Mouse (Mus musculus) ES-Bruce4 (cell line): ENCODE measurements at regions not wholly inside any gene's neighbourhood (a gene's known extent, or its start where the extent isn't known, plus 50 kb on each side); places are given as distances from the start of the nearest gene placed in this dataset.

ENCODE experiments used
- H3K27ac ChIP-seq: 2 replicates; pipeline ENCODE4 v1.5.1; 2012; ENCODE audit warnings: low read length, inconsistent platforms; ENCODE audit not compliant: insufficient read depth
- H3K27me3 ChIP-seq: 2 replicates; pipeline ENCODE4 v1.6.1; 2012; ENCODE audit warnings: mild to moderate bottlenecking, low read length, inconsistent platforms; ENCODE audit not compliant: control insufficient read depth, poor library complexity, insufficient read depth, severe bottlenecking
- H3K36me3 ChIP-seq: 2 replicates; pipeline ENCODE4 v1.6.1; 2012; ENCODE audit warnings: inconsistent platforms, mild to moderate bottlenecking, low read length, moderate library complexity; ENCODE audit not compliant: control insufficient read depth, poor library complexity, insufficient read depth, severe bottlenecking
- H3K4me1 ChIP-seq: one replicate; pipeline ENCODE4 v1.8.1; 2011; ENCODE audit warnings: low read length; ENCODE audit not compliant: control insufficient read depth, insufficient read depth
- H3K4me3 ChIP-seq: 2 replicates; pipeline ENCODE4 v1.5.1; 2011; ENCODE audit warnings: low read depth, mild to moderate bottlenecking, low read length
- H3K9ac ChIP-seq: 2 replicates; pipeline ENCODE4 v1.6.1; 2012; ENCODE audit warnings: low read depth, mild to moderate bottlenecking, inconsistent platforms; ENCODE audit not compliant: poor library complexity, severe bottlenecking
- H3K9me3 ChIP-seq: replicated peaks from 2 replicates; pipeline ENCODE4 v1.6.1; 2012; ENCODE audit warnings: mild to moderate bottlenecking, low read length, inconsistent platforms; ENCODE audit not compliant: control insufficient read depth, poor library complexity, insufficient read depth, severe bottlenecking
- CTCF ChIP-seq: IDR thresholded peaks from one replicate; pipeline ENCODE4 v1.8.1; 2011; ENCODE audit warnings: low read depth, low read length
- EP300 ChIP-seq: IDR thresholded peaks from 2 replicates; pipeline ENCODE4 v1.6.1; 2011; ENCODE audit warnings: low read depth, low read length; ENCODE audit not compliant: insufficient read depth
- POLR2A ChIP-seq: IDR thresholded peaks from one replicate; pipeline ENCODE4 v1.8.1; 2011; ENCODE audit warnings: low read length; ENCODE audit not compliant: insufficient read depth

DNA sequence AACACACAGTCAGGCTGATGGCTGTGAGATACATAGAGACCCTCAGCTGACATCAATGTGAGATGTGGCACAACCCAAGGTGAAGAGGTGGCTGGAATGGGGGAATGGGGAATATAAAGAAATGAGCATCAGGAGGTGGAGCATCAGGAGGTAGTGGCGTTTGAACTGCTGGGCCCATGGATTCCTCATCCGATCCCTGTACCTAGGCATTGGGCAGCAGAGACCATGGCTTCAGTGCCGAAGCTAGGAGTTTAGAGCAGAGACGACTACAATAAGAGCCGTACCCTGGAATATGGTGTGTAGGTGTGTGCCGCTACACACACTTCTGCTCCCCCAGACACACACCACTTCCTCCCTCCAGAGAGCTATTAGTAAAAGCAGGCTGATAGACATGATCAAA, 82.9 kb upstream of the Mrps22 start:
- peaks cover 4% of the 10 kb centered on the region; the same call in 1 of the 2 replicates for H3K9me3 ChIP-seq
- no peak overlapping the region for H3K9ac ChIP-seq
- no peak overlapping the region for H3K27ac ChIP-seq
- H3K36me3 ChIP-seq: no peaks in the 10 kb centered on the region
- no peak overlapping the region for H3K4me3 ChIP-seq
- TF ChIP-seq POLR2A: no peak
- TF ChIP-seq CTCF: no peak
- no peak for TF ChIP-seq EP300
- no peaks in the 10 kb centered on the region for H3K27me3 ChIP-seq
- H3K4me1 ChIP-seq: no peaks in the 10 kb centered on the region

DNA sequence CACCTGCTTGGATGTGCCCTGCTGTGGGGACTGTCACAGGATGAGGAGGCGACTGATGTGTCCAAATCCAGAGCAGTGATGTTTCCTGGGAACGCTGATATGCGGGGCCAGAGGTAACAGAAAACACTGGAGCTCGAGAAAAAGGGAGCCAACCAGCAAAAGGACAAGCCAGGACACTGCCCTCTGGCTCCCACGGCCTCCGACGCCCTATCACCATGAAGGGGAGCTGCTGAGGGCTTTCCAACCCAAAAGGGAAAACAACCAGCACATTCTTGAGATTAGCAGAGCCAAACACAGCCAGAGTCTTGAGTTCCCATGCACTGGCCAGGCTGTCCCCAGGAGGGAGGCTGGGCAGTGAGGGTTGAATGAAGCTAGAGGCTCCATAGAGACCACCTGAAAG, 74.2 kb upstream of the Mrps22 start:
- no peak for TF ChIP-seq POLR2A
- TF ChIP-seq CTCF: no peak
- no peak for TF ChIP-seq EP300
- no peak overlapping the region for H3K4me3 ChIP-seq
- 0 out of 2 replicates have a peak, but pooled peaks cover 4% of the 10 kb centered on the region for H3K9me3 ChIP-seq

DNA sequence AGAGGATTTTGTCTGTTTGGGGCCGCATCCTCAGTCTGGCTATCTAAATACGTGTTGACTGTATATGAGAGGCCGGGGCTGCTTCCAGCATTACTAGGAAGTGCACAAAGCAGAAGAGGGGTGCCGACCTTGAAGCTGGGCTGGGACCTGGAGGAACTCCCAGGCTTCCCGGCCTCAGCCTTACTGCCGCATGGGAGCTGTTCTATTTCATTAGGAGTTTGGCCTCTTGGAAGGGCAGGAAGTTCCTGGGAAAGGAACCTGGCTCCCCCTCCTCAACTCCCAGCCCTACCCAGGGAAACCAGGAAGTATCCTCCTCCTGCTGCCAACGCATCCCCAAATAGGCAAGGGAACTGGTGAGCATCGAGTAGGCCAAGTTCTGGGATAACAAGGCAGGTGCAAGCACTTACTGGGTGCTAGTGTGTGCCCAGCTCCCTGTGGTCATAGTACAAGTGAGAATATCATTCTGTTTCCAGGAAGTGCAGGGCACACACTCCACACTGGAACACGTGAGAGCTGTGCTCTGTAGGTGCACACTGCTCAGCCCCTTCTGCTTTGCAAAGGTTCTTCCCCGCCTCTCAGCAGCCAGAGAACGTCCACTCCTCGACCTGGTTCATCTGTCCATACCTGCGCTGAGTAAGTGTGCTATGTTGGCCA, 72.1 kb upstream of the Mrps22 start:
- H3K27me3 ChIP-seq: no peaks in the 10 kb centered on the region
- 0 out of 2 replicates have a peak, but pooled peaks cover 4% of the 10 kb centered on the region for H3K9me3 ChIP-seq
- H3K4me3 ChIP-seq: no peak overlapping the region
- H3K9ac ChIP-seq: no peak overlapping the region
- no peaks in the 10 kb centered on the region for H3K4me1 ChIP-seq
- H3K27ac ChIP-seq: no peak overlapping the region
- H3K36me3 ChIP-seq: no peaks in the 10 kb centered on the region
- TF ChIP-seq CTCF: no peak
- no peak for TF ChIP-seq POLR2A
- no peak for TF ChIP-seq EP300

More for the DNA sequence above, 74.2 kb upstream of the Mrps22 start:
- Histone ChIP-seq H3K27me3 (no peaks in the 10 kb centered on the region), H3K27ac (no peak overlapping the region), H3K36me3 (no peaks in the 10 kb centered on the region), H3K9ac (no peak overlapping the region), H3K4me1 (no peaks in the 10 kb centered on the region)

DNA sequence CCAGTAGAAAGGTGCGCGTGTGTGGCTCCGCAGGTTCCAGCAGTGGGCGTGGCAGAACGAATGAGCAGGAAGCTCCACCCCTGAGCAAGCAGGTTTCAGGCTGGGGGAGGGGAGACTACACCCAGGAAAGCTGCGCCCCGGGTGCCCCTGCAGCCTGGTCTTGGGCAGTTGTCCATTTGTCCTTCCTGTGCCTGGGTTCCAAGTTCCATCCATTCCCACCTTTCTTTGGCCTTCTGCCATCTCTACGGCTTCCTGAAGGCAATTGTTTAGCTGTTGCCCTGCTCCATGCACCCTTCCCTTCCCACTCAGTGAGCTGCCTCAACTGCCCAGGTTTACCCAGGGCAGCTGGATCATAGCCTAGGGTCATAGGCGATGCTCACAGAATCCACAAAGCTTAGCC, 70.9 kb upstream of the Mrps22 start:
- Histone ChIP-seq H3K9me3 (0 out of 2 replicates have a peak, but pooled peaks cover 4% of the 10 kb centered on the region), H3K27me3 (no peaks in the 10 kb centered on the region), H3K9ac (no peak overlapping the region), H3K4me1 (no peaks in the 10 kb centered on the region), H3K36me3 (no peaks in the 10 kb centered on the region), H3K27ac (no peak overlapping the region), H3K4me3 (no peak overlapping the region)
- TF ChIP-seq POLR2A (no peak), EP300 (no peak), CTCF (no peak)

DNA sequence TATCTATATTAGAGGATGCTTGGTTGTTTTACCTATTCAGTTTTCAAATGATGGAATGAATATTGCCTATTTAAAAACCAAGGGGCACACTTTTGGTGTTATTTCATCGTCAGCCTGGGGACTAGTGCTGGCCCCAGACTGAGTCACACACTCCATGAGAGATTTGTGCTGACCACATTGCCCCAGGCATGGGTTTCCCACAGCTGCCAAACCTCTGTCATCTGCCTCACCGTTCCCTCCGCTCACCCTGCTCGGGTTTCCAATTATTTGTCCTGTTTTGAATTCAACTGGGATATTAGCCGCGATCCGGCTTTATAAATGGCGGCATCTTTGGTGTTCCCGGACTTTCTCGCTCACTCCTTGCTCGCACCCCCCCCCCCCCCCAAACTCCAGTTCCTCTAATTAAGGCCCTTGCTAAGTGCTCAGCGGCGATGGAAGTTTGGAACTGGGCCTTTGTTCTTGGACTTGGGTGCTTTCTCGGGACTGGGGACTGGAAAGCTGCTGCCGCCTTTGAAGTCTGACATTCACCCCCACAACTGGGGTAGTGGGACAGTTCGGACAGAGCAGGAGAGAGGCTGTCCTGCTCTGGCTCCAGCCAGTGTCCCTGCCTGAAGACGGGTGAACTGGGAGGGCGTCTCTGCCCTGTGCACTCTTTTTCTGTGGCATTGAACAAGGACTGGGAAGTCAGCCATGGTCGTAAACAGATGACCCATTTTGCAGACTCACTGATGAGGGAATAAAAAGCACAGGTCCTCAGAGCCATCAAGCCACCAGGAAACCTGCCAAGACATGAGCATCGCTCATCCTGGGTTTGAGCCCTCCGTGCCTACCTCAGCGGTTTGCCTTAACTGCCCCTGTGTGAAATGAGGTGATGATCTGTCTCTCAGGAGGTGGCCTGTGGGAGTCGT, 67.2 kb upstream of the Mrps22 start:
- Histone ChIP-seq H3K36me3 (no peaks in the 10 kb centered on the region), H3K27ac (no peak overlapping the region), H3K9ac (no peak overlapping the region), H3K4me3 (no peak overlapping the region), H3K4me1 (no peaks in the 10 kb centered on the region), H3K27me3 (no peaks in the 10 kb centered on the region), H3K9me3 (no peaks in the 10 kb centered on the region)
- TF ChIP-seq CTCF (no peak), POLR2A (no peak), EP300 (no peak)

DNA sequence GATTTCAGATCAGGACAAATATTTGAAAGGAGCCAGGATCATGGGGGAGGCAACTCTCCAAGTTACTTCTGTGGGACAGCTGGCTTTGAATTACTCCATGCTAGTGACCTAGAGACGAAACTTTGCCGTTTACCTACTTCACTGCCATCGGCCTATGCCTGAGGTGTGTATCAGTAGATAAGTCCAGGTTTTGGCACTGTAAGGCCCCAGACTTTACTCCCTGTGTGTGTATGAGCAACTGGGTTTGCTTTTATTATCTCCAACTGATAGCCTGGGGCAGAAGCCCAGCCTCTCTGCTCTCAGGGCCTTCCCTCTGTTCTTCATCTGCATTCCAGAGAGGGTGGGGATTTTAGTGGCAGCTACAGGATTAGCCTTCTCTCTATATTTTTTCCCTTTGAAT, 65.6 kb upstream of the Mrps22 start:
- no peaks in the 10 kb centered on the region for H3K27me3 ChIP-seq
- TF ChIP-seq EP300 (no peak), CTCF (no peak), POLR2A (no peak)
- no peaks in the 10 kb centered on the region for H3K9me3 ChIP-seq
- no peak overlapping the region for H3K4me3 ChIP-seq
- no peak overlapping the region for H3K9ac ChIP-seq
- H3K4me1 ChIP-seq: no peaks in the 10 kb centered on the region
- H3K27ac ChIP-seq: no peak overlapping the region
- no peaks in the 10 kb centered on the region for H3K36me3 ChIP-seq
